In genomic region chr2:94290483-94290882, GRCm38 (mm10) we compare ENCODE assay signal across 9 mouse cellular contexts.
DNase-seq lines count a peak whose midpoint lies in the region; ATAC-seq and TF ChIP-seq lines count a peak whose summit lies in the region.
"Had no signal": no experiment of that assay in that cellular context is flagged by ENCODE, and none has a peak within 500 bp of the region (broad histone marks: within the 10 kb centered on the region; RNA-seq: fewer than 3 reads in every experiment).

No protein-coding gene starts in this region.

- no peaks in the 10 kb centered on the region for H3K9me3 ChIP-seq in forebrain, postnatal 0 days (ENCODE audit: low read length)
- H3K9me3 ChIP-seq in hindbrain, embryonic 12.5 days (replicated peaks): no peaks in the 10 kb centered on the region
- H3K9me3 ChIP-seq: liver, embryonic 15.5 days had no signal

- peak; percentile 52 for DNase-seq in Muller cell, postnatal 12 days (ENCODE audit: inconsistent ontology term)
- DNase-seq in cerebellum, adult 11-12 months: peak; percentile 86
- peak; percentile 88 for DNase-seq in forebrain, postnatal 0 days
- peak; percentile 60 for DNase-seq in layer of hippocampus, adult 9-10 months (ENCODE audit: low spot score)
- peak; percentile 65 for DNase-seq in lung, postnatal 36 days
- peak; percentile 72 for DNase-seq in retina, postnatal 7 days (ENCODE audit: low read depth, low spot score)
- peak; percentile 32 to 54 for DNase-seq in urinary bladder, postnatal 36 days (ENCODE audit: low spot score in 2 of 2)

- H3K4me1 ChIP-seq in forebrain, postnatal 0 days (ENCODE audit: insufficient read depth): no peaks in the 10 kb centered on the region; the same call in 1 of the 2 replicates
- peaks cover 28% of the 10 kb centered on the region for H3K4me1 ChIP-seq in hindbrain, embryonic 12.5 days
- H3K4me1 ChIP-seq: liver, embryonic 15.5 days had no signal

- H3K36me3 ChIP-seq in forebrain, postnatal 0 days (ENCODE audit: insufficient read depth): no peaks in the 10 kb centered on the region
- no peaks in the 10 kb centered on the region for H3K36me3 ChIP-seq in hindbrain, embryonic 12.5 days
- H3K36me3 ChIP-seq: liver, embryonic 15.5 days had no signal

- H3K27me3 ChIP-seq in forebrain, postnatal 0 days (ENCODE audit: insufficient read depth, low read length): no peaks in the 10 kb centered on the region
- H3K27me3 ChIP-seq in hindbrain, embryonic 12.5 days: no peaks in the 10 kb centered on the region
- H3K27me3 ChIP-seq: liver, embryonic 15.5 days had no signal

- peak; percentile 97 for TF ChIP-seq CTCF in forebrain, postnatal 0 days (IDR thresholded peaks at IDR 0.05; ENCODE audit: low read depth)

- ATAC-seq in forebrain, postnatal 0 days: peak; percentile 74
- ATAC-seq in hindbrain, embryonic 12.5 days (ENCODE audit: low FRiP score): peak; percentile 46

- H3K9ac ChIP-seq in forebrain, postnatal 0 days: no peak overlapping the region
- H3K9ac ChIP-seq in hindbrain, embryonic 12.5 days: no peak overlapping the region
- H3K9ac ChIP-seq: liver, embryonic 15.5 days had no signal

- WGBS in forebrain, postnatal 0 days: under 1% methylated on average over 5 of the region's 5 CpGs
- WGBS in hindbrain, embryonic 12.5 days: 2% methylated on average over 5 of the region's 5 CpGs

- H3K4me2 ChIP-seq in forebrain, postnatal 0 days (ENCODE audit: low read depth): no peak overlapping the region
- no peak overlapping the region for H3K4me2 ChIP-seq in hindbrain, embryonic 12.5 days (replicated peaks)
- H3K4me2 ChIP-seq: liver, embryonic 15.5 days had no signal

- H3K4me3 ChIP-seq in forebrain, postnatal 0 days (ENCODE audit: low read depth, low read length): no peak overlapping the region
- no peak overlapping the region for H3K4me3 ChIP-seq in hindbrain, embryonic 12.5 days
- H3K4me3 ChIP-seq: liver, embryonic 15.5 days had no signal

- no peak overlapping the region for H3K27ac ChIP-seq in forebrain, postnatal 0 days (ENCODE audit: low read depth, low read length)
- H3K27ac ChIP-seq in hindbrain, embryonic 12.5 days: no peak overlapping the region
- H3K27ac ChIP-seq: liver, embryonic 15.5 days had no signal
